Mouse (Mus musculus) urinary bladder, adult 2 months (tissue): ENCODE data around the gene Pnpla8. TPM values are rescaled to one million over a fixed set of nuclear protein-coding genes. Genes with fewer than 3 reads are reported as not detected.
"Not testable (repeated sequence)": the region's sequence is repeated elsewhere in the genome, so short reads cannot be mapped to it uniquely, and the experiment has no call there.

Experiments
- DNase-seq: peaks from one replicate; pipeline ENCODE4 v3.0.0; 2022; ENCODE audit warnings: low spot score
- polyA plus RNA-seq: library from polyadenylated mRNA; depleted of rRNA; stranded (reverse); fragments of >200 nt; gene quantifications from 2 replicates; pipeline ENCODE4 v1.2.3, GENCODE M21; 2012; rRNA removed

Gene Pnpla8
- 46.2 and 48.0 TPM in 2 replicates for polyA plus RNA-seq

- not testable (repeated sequence) for DNase-seq
Observed at GRCm38 (mm10) chr12:44221070-44221469, at the start of gene Pnpla8. Pnpla8 (plus strand) TSS chr12:44221370.

GRCm38 (mm10) chr12:44176331-44177037 is 44.7 kb upstream of the Pnpla8 start:
- DNase-seq: no peak

- no peak for DNase-seq
Observed at GRCm38 (mm10) chr12:44177038-44177355, 44.2 kb upstream of the Pnpla8 start.

- DNase-seq: no peak
Observed at GRCm38 (mm10) chr12:44181081-44181982, 39.8 kb upstream of the Pnpla8 start.

GRCm38 (mm10) chr12:44197873-44198525 is 23.2 kb upstream of the Pnpla8 start:
- no peak for DNase-seq

GRCm38 (mm10) chr12:44209141-44209823 is 11.9 kb upstream of the Pnpla8 start:
- DNase-seq: peak; percentile 23

GRCm38 (mm10) chr12:44209824-44210752 is 11.1 kb upstream of the Pnpla8 start, which contains the start of gene Dnajb9:
Dnajb9 (minus strand) TSS chr12:44210326.
- DNase-seq: peak; percentile 99

GRCm38 (mm10) chr12:44211555-44211954 is 9.6 kb upstream of the Pnpla8 start:
- DNase-seq: no peak

- peak; percentile 34 for DNase-seq
Observed at GRCm38 (mm10) chr12:44221651-44222356, 634 bp downstream of the Pnpla8 start.

GRCm38 (mm10) chr12:44223044-44223443 is 1.9 kb downstream of the Pnpla8 start:
- no peak for DNase-seq

GRCm38 (mm10) chr12:44224650-44225049 is 3.5 kb downstream of the Pnpla8 start:
- no peak for DNase-seq

GRCm38 (mm10) chr12:44241090-44241489 is 19.9 kb downstream of the Pnpla8 start:
- no peak for DNase-seq

GRCm38 (mm10) chr12:44242407-44242806 is 21.2 kb downstream of the Pnpla8 start:
- no peak for DNase-seq

- DNase-seq: no peak
Observed at GRCm38 (mm10) chr12:44245739-44246138, 24.6 kb downstream of the Pnpla8 start.

- DNase-seq: no peak
Observed at GRCm38 (mm10) chr12:44248309-44248977, 27.3 kb downstream of the Pnpla8 start.

- no peak for DNase-seq
Observed at GRCm38 (mm10) chr12:44262612-44263011, 41.4 kb downstream of the Pnpla8 start.

- DNase-seq: no peak
Observed at GRCm38 (mm10) chr12:44265651-44266050, 44.5 kb downstream of the Pnpla8 start.

GRCm38 (mm10) chr12:44267196-44267595 is 46.0 kb downstream of the Pnpla8 start:
- DNase-seq: no peak

- peak; percentile 99 for DNase-seq
Observed at GRCm38 (mm10) chr12:44268728-44269302, 47.6 kb downstream of the Pnpla8 start.
